Mouse (Mus musculus) kidney, postnatal 0 days (tissue): Measurements from ENCODE around the gene Trmt2a. TPM values are rescaled to one million over a fixed set of nuclear protein-coding genes. Genes with fewer than 3 reads are reported as not detected.

Experiments
- ATAC-seq: fragments of 200-750 bp; cut with Nextera tagmentation; replicated peaks from 2 replicates; pipeline ENCODE4 v1.8.0; 2017; ENCODE audit warnings: low read depth, moderate number of reproducible peaks, moderate TSS enrichment, moderate library complexity; ENCODE audit not compliant: low FRiP score
- DNase-seq: peaks from one replicate; pipeline ENCODE4 v3.0.0-alpha.2; 2016; ENCODE audit warnings: low spot score
- H3K27ac ChIP-seq: fragments of 300-500 bp; sonication (generic); 2 replicates; pipeline ENCODE4 v1.5.1; 2014; ENCODE audit warnings: mild to moderate bottlenecking
- H3K27me3 ChIP-seq: fragments of 300-500 bp; sonication (generic); 2 replicates; pipeline ENCODE4 v1.6.1; 2014; ENCODE audit warnings: low read length, mixed read lengths; ENCODE audit not compliant: insufficient read depth
- H3K36me3 ChIP-seq: fragments of 300-500 bp; sonication (generic); 2 replicates; pipeline ENCODE4 v1.6.1; 2014; ENCODE audit warnings: low read length, mixed read lengths; ENCODE audit not compliant: insufficient read depth
- H3K4me1 ChIP-seq: fragments of 300-500 bp; sonication (generic); replicated peaks from 2 replicates; pipeline ENCODE4 v1.6.1; 2014; ENCODE audit warnings: antibody characterized with exemption, low read length, mixed read lengths; ENCODE audit not compliant: insufficient read depth
- H3K4me2 ChIP-seq: fragments of 300-500 bp; sonication (generic); 2 replicates; pipeline ENCODE4 v1.6.1; 2014; ENCODE audit warnings: mild to moderate bottlenecking, low read length, moderate library complexity, mixed read lengths
- H3K4me3 ChIP-seq: fragments of 300-500 bp; sonication (generic); replicated peaks from 2 replicates; pipeline ENCODE4 v1.5.1; 2014; ENCODE audit warnings: low read depth, low read length
- H3K9ac ChIP-seq: fragments of 300-500 bp; sonication (generic); 2 replicates; pipeline ENCODE4 v1.6.1; 2014; ENCODE audit warnings: low read depth, low read length
- H3K9me3 ChIP-seq: fragments of 300-500 bp; sonication (generic); replicated peaks from 2 replicates; pipeline ENCODE4 v1.6.1; 2016; ENCODE audit warnings: low read length, inconsistent platforms, mixed read lengths
- CTCF ChIP-seq: IDR thresholded peaks from 2 replicates; pipeline ENCODE4 v1.5.1; 2016; ENCODE audit warnings: antibody characterized with exemption, low read depth, mild to moderate bottlenecking, moderate library complexity
- WGBS: fragments of 180-500 bp; shearing (Covaris S2); extraction: QIAGEN DNeasy Blood & Tissue Kit; methylation state at CpG from one replicate; pipeline ENCODE4 v1.1.7; 2014; 5-methylcytosine and 5-hydroxymethylcytosine counted together
- polyA plus RNA-seq: library from polyadenylated mRNA; unstranded; fragments of >200 nt; fragmentation: Nextera tagmentation; extraction: Ambion mirVana; gene quantifications from 2 replicates; pipeline ENCODE4 v1.2.1, GENCODE M21; 2015

Gene Trmt2a
- polyA plus RNA-seq, 1 experiment from 2014 or later, result 53.0 TPM

- Histone ChIP-seq H3K27ac (no peak overlapping the region), H3K9ac (no peak overlapping the region), H3K9me3 (no peaks in the 10 kb centered on the region), H3K4me2 (no peak overlapping the region), H3K4me1 (peaks cover 12% of the 10 kb centered on the region; the same call in 1 of the 2 replicates), H3K36me3 (peaks cover 71% of the 10 kb centered on the region), H3K27me3 (no peaks in the 10 kb centered on the region), H3K4me3 (no peak overlapping the region)
- TF ChIP-seq CTCF, result no peak
- ATAC-seq (no peak), DNase-seq (no peak)
- WGBS, result 91% methylated on average over 1 of the region's 1 CpGs
These were observed 5.4 kb downstream of the Trmt2a start for GRCm38 (mm10) chr16:18253866-18254265.

GRCm38 (mm10) chr16:18258221-18258620 lies 9.7 kb downstream of the Trmt2a start, which contains the start of gene Gm49776:
Gm49776 (minus strand) TSS chr16:18258321.
- H3K27me3 ChIP-seq, result no peaks in the 10 kb centered on the region
- no peak for TF ChIP-seq CTCF
- no peaks in the 10 kb centered on the region for H3K9me3 ChIP-seq
- no peaks in the 10 kb centered on the region for H3K4me1 ChIP-seq
- ATAC-seq (no peak), DNase-seq (no peak)
- H3K4me3 ChIP-seq, result no peak within 1 kb of the TSS
- 90% methylated on average over 2 of the region's 2 CpGs for WGBS
- H3K4me2 ChIP-seq, result no peak within 1 kb of the TSS
- H3K36me3 ChIP-seq, result peaks cover 74% of the 10 kb centered on the region
- H3K27ac ChIP-seq, result no peak within 1 kb of the TSS
- no peak within 1 kb of the TSS for H3K9ac ChIP-seq

- DNase-seq (no peak), ATAC-seq (no peak)
- Histone ChIP-seq H3K4me3 (no peak overlapping the region), H3K27ac (no peak overlapping the region), H3K9ac (no peak overlapping the region), H3K27me3 (no peaks in the 10 kb centered on the region), H3K4me1 (no peaks in the 10 kb centered on the region), H3K36me3 (peaks cover 39% of the 10 kb centered on the region), H3K4me2 (no peak overlapping the region), H3K9me3 (no peaks in the 10 kb centered on the region)
- TF ChIP-seq CTCF, result no peak
- WGBS, result 85% methylated on average over 2 of the region's 2 CpGs
These were observed 16.5 kb downstream of the Trmt2a start for GRCm38 (mm10) chr16:18265024-18265423.

GRCm38 (mm10) chr16:18268182-18268581 lies 19.7 kb downstream of the Trmt2a start:
- peak; percentile 57 for TF ChIP-seq CTCF
- no peak for ATAC-seq
- H3K4me1 ChIP-seq, result no peaks in the 10 kb centered on the region
- no peaks in the 10 kb centered on the region for H3K27me3 ChIP-seq
- H3K9me3 ChIP-seq, result no peaks in the 10 kb centered on the region
- DNase-seq, result peak; percentile 31
- H3K36me3 ChIP-seq, result peaks cover 49% of the 10 kb centered on the region
- H3K27ac ChIP-seq, result no peak overlapping the region
- no peak overlapping the region for H3K9ac ChIP-seq
- 84% methylated on average over 5 of the region's 5 CpGs for WGBS
- no peak overlapping the region for H3K4me3 ChIP-seq
- no peak overlapping the region for H3K4me2 ChIP-seq

GRCm38 (mm10) chr16:18275166-18275565 lies 26.7 kb downstream of the Trmt2a start:
- Histone ChIP-seq H3K4me2 (no peak overlapping the region), H3K36me3 (peaks cover 59% of the 10 kb centered on the region), H3K9ac (no peak overlapping the region), H3K4me3 (no peak overlapping the region), H3K27me3 (no peaks in the 10 kb centered on the region), H3K27ac (no peak overlapping the region), H3K4me1 (no peaks in the 10 kb centered on the region), H3K9me3 (no peaks in the 10 kb centered on the region)
- no peak for DNase-seq
- TF ChIP-seq CTCF, result no peak
- ATAC-seq, result no peak
- WGBS, result 83% methylated on average over 2 of the region's 2 CpGs

- 2% methylated on average over 4 of the region's 4 CpGs for WGBS
These were observed 39.7 kb downstream of the Trmt2a start for GRCm38 (mm10) chr16:18288166-18288565.

GRCm38 (mm10) chr16:18288581-18289061 lies 40.1 kb downstream of the Trmt2a start:
- under 1% methylated on average over 31 of the region's 31 CpGs for WGBS
- H3K27ac ChIP-seq, result peak overlapping the region; percentile 82
- peaks cover 4% of the 10 kb centered on the region for H3K36me3 ChIP-seq
- TF ChIP-seq CTCF, result no peak
- H3K4me2 ChIP-seq, result peak overlapping the region; percentile 82
- no peaks in the 10 kb centered on the region for H3K9me3 ChIP-seq
- DNase-seq, result peak; percentile 60
- H3K9ac ChIP-seq, result peak overlapping the region; percentile 94
- no peaks in the 10 kb centered on the region for H3K27me3 ChIP-seq
- H3K4me3 ChIP-seq, result peak overlapping the region; percentile 77
- peak; percentile 86 for ATAC-seq
- peaks cover 8% of the 10 kb centered on the region for H3K4me1 ChIP-seq

More at GRCm38 (mm10) chr16:18288166-18288565, 39.7 kb downstream of the Trmt2a start:
- H3K4me1 ChIP-seq, result peaks cover 8% of the 10 kb centered on the region
- TF ChIP-seq CTCF, result no peak
- peaks cover 7% of the 10 kb centered on the region for H3K36me3 ChIP-seq
- DNase-seq (peak; percentile 41), ATAC-seq (no peak)
- no peaks in the 10 kb centered on the region for H3K27me3 ChIP-seq
- 0 out of 2 replicates have a peak overlapping the region, but pooled peaks have one; percentile 82 for H3K27ac ChIP-seq
- H3K9me3 ChIP-seq, result no peaks in the 10 kb centered on the region
- peak overlapping the region; percentile 94 for H3K9ac ChIP-seq
- H3K4me3 ChIP-seq, result peak overlapping the region; percentile 77
- H3K4me2 ChIP-seq, result peak overlapping the region; percentile 82
